Mouse (Mus musculus) urinary bladder, postnatal 14 days (tissue): ENCODE measurements around the gene Car15.

Experiments used
- DNase-seq: peaks from one replicate; pipeline ENCODE4 v3.0.0; 2021; ENCODE audit warnings: low spot score

The Car15 gene

GRCm38 (mm10) chr16:17801777-17802455, 36.2 kb downstream of the Car15 start:
- DNase-seq: no peak

- DNase-seq: no peak
These were observed 38.6 kb downstream of the Car15 start for GRCm38 (mm10) chr16:17799584-17799983.

DNA sequence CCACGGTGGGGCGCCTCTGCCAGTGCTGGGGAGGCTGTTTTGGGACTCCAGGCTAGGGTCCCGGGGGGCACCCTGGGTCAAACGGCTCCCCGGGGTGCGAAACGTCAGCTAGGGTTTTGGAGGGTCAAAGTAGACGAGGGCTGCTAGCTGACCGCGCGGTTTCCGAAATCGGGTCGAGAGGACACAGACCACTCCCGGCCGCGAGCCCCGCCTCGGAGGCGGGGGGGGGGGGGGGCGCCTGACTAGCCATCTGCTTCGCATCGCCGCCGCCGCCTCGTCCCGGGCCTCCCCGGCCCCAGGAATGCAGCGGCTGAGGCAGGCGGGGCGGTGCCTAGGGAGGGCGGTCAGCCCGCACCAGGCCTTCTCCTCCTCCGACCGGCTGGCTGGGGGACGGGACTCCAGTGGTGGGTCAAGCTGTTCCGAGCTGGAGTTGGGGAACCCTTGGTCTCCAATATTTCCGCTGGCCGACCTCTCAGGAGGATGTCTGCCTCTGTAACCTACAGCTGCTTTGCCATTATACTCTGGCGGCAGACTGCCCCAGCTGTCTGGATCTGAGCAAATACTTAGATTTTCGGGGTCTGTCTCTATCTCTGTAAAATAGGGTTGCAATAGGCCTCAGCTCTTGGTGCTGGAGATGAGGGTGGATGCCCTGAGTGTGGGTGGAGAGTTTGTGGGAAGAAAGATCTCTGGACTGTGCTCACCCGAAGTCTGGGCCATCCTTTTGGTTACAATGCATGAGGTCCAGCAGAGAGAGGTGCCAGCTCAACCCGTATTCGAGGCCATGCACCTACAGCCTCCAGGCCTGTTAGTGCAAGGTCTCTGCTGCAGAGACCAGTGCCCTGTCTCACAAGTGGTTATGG, 39.6 kb downstream of the Car15 start:
- DNase-seq: peak; percentile 73

GRCm38 (mm10) chr16:17797812-17798311, 40.3 kb downstream of the Car15 start:
- no peak for DNase-seq

DNA sequence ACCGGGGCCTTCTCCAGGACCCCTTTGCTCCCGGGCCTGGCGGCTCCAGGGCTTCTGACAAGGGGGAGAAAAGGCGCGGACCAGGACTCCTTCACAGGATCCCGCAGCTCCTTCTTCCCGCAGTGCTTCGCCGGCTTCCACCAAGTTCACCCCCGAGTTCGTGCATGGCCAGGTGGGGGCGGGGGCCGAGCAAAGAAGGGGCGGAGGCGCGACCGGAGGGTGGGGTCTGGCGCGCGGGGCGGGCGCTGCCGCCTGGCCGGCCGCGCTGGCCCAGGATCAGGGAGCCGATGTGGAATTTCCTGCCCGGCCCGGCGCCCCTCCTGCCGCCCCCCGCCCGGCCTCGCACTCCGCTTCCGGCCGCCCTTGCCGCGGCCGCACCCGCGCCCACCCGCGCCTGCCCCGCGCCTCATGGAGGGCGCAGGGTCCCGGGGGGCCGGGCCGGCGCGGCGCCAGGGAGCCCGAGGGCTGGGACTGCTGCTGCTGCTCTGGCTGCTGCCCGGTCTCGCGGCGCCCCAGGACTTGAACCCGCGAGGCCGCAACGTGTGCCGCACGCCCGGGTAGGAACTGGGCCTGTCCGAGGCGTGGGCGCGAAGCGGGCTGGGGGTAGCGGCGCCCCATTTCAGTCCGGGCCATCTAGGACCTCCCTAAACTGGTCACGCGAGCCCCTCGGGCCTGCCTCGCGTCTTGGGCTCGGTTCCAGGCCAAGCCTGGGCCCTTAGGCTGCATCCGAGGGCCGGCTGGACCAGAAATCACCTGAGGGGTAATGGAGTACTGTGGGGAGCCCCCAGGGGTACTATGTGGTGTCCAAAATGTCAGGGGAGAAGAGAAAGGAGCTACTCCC, 41.0 kb downstream of the Car15 start, which contains the start of gene Scarf2:
Gene Scarf2, plus strand, starts transcription at position 312 of the 841 bp plus-strand sequence.
- DNase-seq: peak; percentile 66

- no peak for DNase-seq
These were observed 41.6 kb downstream of the Car15 start for GRCm38 (mm10) chr16:17796519-17796918.

DNA sequence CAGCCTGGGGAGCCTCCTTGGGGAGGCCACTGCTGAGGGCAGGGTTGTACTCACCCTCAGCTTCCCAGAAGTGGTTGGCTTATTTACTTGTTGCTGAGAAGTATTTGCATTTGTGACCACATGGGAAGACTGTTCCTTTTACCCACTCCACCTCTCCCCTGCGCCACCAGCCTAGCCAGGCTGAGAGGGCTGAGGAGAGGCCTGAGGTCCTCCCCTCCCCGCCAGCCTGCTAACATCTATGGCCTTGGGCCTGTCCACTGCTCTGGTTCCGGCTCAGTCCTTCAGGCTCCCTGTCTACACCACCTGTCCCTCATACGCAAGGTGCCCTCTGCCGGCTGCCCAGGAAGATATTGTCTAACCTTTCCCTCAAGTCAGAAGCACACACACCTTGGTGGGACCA, 42.5 kb downstream of the Car15 start:
- DNase-seq: no peak

GRCm38 (mm10) chr16:17794047-17794446, 44.1 kb downstream of the Car15 start:
- DNase-seq: no peak

DNA sequence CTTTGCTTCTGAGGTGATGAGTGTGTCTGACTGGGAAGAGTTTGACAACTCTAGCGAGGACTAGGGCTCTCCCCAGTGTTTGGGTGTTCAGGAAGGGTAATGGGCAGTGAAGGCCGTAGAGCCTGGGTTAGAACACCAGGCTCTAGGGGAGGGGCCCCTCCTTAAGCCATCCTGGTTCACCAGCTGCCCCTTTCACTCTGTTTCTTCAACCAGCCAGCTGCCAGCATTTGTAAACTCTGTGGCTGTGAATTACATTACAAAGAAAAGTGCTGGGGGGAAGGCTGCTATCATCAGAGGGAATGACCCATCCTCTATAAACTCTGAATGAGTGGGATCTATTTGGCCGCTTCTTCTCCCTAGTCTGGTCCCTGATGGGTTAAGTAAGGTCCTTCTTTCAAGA, 45.4 kb downstream of the Car15 start:
- no peak for DNase-seq

DNA sequence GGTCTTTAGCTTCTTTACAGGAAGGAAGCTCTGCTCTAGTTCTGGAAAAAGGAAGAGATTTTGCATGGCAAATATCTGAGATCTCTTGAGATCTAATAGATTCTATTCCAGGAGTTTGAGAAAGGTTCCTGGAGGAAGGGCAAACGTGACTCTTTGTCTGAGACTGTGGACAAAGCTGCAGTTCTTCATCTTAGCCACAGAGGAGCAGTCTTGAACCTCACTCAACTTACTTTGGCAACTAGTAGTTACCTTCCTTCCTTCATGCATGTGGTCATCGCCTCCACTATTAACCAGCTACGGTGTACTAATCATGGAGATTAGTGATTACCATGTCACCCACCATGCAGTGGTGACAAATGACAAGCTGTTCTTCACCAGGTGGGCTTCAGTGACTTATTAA, 52.8 kb downstream of the Car15 start:
- no peak for DNase-seq
